Mouse (Mus musculus): ENCODE results near the gene Gm21985.

DNA sequence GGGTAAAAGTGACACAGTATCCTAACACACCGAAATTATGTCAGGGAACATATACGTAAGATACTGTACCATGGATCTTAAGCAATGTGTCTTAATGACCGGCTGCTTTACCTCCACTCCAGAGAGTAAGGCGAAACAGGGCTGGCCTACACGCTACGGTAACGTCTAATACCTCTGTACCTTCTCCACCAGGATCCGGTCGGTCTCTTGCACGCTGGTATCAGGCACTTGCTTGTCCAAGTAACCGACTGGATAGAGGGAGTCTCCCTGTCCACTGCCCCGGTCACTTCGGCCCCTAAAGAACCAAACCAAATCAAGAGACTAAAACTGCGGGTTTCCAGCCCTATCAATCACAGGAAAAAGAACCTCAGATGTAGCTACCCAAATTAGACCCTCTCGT, 101.1 kb downstream of the Gm21985 start:
- TF ChIP-seq POLR2A (IDR thresholded peaks at IDR 0.05; ENCODE audit: low read depth, low read length) (no peak), CTCF (IDR thresholded peaks at IDR 0.05; ENCODE audit: extremely low read depth, insufficient read length, insufficient replicate concordance, low read depth, low read length) (no peak)
